Mouse (Mus musculus) embryonic fibroblast, embryonic 13.5 days (primary cell): Measurements from ENCODE around the gene Akap6.

Source experiments
- CTCF ChIP-seq: IDR thresholded peaks from 2 replicates; pipeline ENCODE4 v1.5.1; 2011; ENCODE audit warnings: mild to moderate bottlenecking, control low read depth, low read length, moderate library complexity, borderline replicate concordance; ENCODE audit not compliant: insufficient read depth
- POLR2A ChIP-seq: IDR thresholded peaks from 2 replicates; pipeline ENCODE4 v1.6.1; 2011; ENCODE audit warnings: low read depth, mild to moderate bottlenecking, control low read depth, low read length, moderate library complexity

GRCm38 (mm10) chr12:52892519-52892918 lies 193.3 kb downstream of the Akap6 start:
- TF ChIP-seq CTCF = no peak
- no peak for TF ChIP-seq POLR2A
